Comparison of ENCODE assay signal across 22 mouse cellular contexts in genomic region chr9:56363306-56363705, GRCm38 (mm10).
"Had no signal": no experiment of that assay in that cellular context is flagged by ENCODE, and none has a peak within 500 bp of the region (broad histone marks: within the 10 kb centered on the region; RNA-seq: fewer than 3 reads in every experiment).

No protein-coding gene starts in this region.

- H3K27me3 ChIP-seq: liver, embryonic 13.5 days; liver, embryonic 15.5 days; lung, embryonic 15.5 days; midbrain, embryonic 12.5 days; neural tube, embryonic 13.5 days; neural tube, embryonic 15.5 days; stomach, embryonic 15.5 days had no signal

- H3K27ac ChIP-seq: liver, embryonic 13.5 days; liver, embryonic 15.5 days; lung, embryonic 15.5 days; midbrain, embryonic 10.5 days; midbrain, embryonic 12.5 days; neural tube, embryonic 13.5 days; neural tube, embryonic 15.5 days; stomach, embryonic 15.5 days; stomach, postnatal 0 days had no signal

- H3K4me1 ChIP-seq: liver, embryonic 15.5 days; stomach, embryonic 15.5 days had no signal

- DNase-seq: liver, embryonic 13.5 days; liver, postnatal 0 days; midbrain, embryonic 14.5 days; retina, postnatal 1 day; right cerebral cortex, adult 18-20 months; right cerebral cortex, postnatal 25 days; right cerebral cortex, postnatal 4 days; spleen, adult 18-20 months; thymus, adult 2 months; thymus, postnatal 25 days; thymus, postnatal 4 days had no signal

- H3K4me2 ChIP-seq: liver, embryonic 11.5 days; liver, embryonic 13.5 days; liver, embryonic 15.5 days; lung, embryonic 15.5 days; midbrain, embryonic 12.5 days; neural tube, embryonic 13.5 days; neural tube, embryonic 15.5 days; stomach, embryonic 15.5 days had no signal

- H3K36me3 ChIP-seq: liver, embryonic 13.5 days; liver, embryonic 15.5 days; lung, embryonic 15.5 days; midbrain, embryonic 10.5 days; midbrain, embryonic 12.5 days; neural tube, embryonic 13.5 days; neural tube, embryonic 15.5 days; stomach, embryonic 15.5 days had no signal

- ATAC-seq: liver, postnatal 0 days; midbrain, embryonic 16.5 days had no signal

- H3K9ac ChIP-seq: liver, embryonic 13.5 days; liver, embryonic 15.5 days; liver, postnatal 0 days; lung, embryonic 15.5 days; midbrain, embryonic 12.5 days; neural tube, embryonic 13.5 days; neural tube, embryonic 15.5 days; stomach, embryonic 15.5 days had no signal

- H3K4me3 ChIP-seq: liver, embryonic 13.5 days; liver, embryonic 15.5 days; lung, embryonic 15.5 days; midbrain, embryonic 10.5 days; midbrain, embryonic 12.5 days; myocyte; neural tube, embryonic 13.5 days; neural tube, embryonic 15.5 days; stomach, embryonic 15.5 days had no signal

- H3K9me3 ChIP-seq: liver, embryonic 13.5 days; liver, embryonic 15.5 days; lung, embryonic 15.5 days; midbrain, embryonic 10.5 days; midbrain, embryonic 12.5 days; neural tube, embryonic 13.5 days; neural tube, embryonic 15.5 days; stomach, embryonic 15.5 days had no signal
